Mouse (Mus musculus) heart, embryonic 15.5 days (tissue): ENCODE results near the gene Rasgef1a. TPM values are rescaled to one million over a fixed set of nuclear protein-coding genes. Genes with fewer than 3 reads are reported as not detected.

Experiments
- ATAC-seq: fragments of 200-750 bp; cut with Nextera tagmentation; replicated peaks from 2 replicates; pipeline ENCODE4 v1.8.0; 2017; ENCODE audit warnings: low read depth, moderate TSS enrichment; ENCODE audit not compliant: insufficient number of reproducible peaks, insufficient read depth, low FRiP score
- H3K27ac ChIP-seq: fragments of 300-500 bp; sonication (generic); 2 replicates; pipeline ENCODE4 v1.5.1; 2015; ENCODE audit warnings: mild to moderate bottlenecking, inconsistent platforms
- H3K27me3 ChIP-seq: fragments of 300-500 bp; sonication (generic); 2 replicates; pipeline ENCODE4 v1.6.1; 2015; ENCODE audit warnings: inconsistent platforms
- H3K36me3 ChIP-seq: fragments of 300-500 bp; sonication (generic); 2 replicates; pipeline ENCODE4 v1.6.1; 2015; ENCODE audit warnings: mild to moderate bottlenecking, inconsistent platforms
- H3K4me1 ChIP-seq: fragments of 300-500 bp; sonication (generic); replicated peaks from 2 replicates; pipeline ENCODE4 v1.6.1; 2015; ENCODE audit warnings: inconsistent platforms
- H3K4me2 ChIP-seq: fragments of 300-500 bp; sonication (generic); 2 replicates; pipeline ENCODE4 v1.6.1; 2015; ENCODE audit warnings: inconsistent platforms, mild to moderate bottlenecking, moderate library complexity
- H3K4me3 ChIP-seq: fragments of 300-500 bp; sonication (generic); 2 replicates; pipeline ENCODE4 v1.5.1; 2015; ENCODE audit warnings: mild to moderate bottlenecking, inconsistent platforms
- H3K9ac ChIP-seq: fragments of 300-500 bp; sonication (generic); 2 replicates; pipeline ENCODE4 v1.6.1; 2015; ENCODE audit warnings: mild to moderate bottlenecking, inconsistent platforms
- H3K9me3 ChIP-seq: fragments of 300-500 bp; sonication (generic); replicated peaks from 2 replicates; pipeline ENCODE4 v1.6.1; 2016; ENCODE audit warnings: inconsistent platforms
- WGBS: fragments of 180-500 bp; shearing (Covaris S2); methylation state at CpG from one replicate; pipeline ENCODE4 v1.1.7; 2015; ENCODE audit warnings: mixed read lengths; 5-methylcytosine and 5-hydroxymethylcytosine counted together
- polyA plus RNA-seq: library from polyadenylated mRNA; unstranded; fragments of >200 nt; fragmentation: Nextera tagmentation; extraction: Ambion mirVana; gene quantifications from 2 replicates; pipeline ENCODE4 v1.2.1, GENCODE M21; 2015

Rasgef1a gene
- polyA plus RNA-seq, 1 experiment from 2014 or later = 0.53 TPM

DNA sequence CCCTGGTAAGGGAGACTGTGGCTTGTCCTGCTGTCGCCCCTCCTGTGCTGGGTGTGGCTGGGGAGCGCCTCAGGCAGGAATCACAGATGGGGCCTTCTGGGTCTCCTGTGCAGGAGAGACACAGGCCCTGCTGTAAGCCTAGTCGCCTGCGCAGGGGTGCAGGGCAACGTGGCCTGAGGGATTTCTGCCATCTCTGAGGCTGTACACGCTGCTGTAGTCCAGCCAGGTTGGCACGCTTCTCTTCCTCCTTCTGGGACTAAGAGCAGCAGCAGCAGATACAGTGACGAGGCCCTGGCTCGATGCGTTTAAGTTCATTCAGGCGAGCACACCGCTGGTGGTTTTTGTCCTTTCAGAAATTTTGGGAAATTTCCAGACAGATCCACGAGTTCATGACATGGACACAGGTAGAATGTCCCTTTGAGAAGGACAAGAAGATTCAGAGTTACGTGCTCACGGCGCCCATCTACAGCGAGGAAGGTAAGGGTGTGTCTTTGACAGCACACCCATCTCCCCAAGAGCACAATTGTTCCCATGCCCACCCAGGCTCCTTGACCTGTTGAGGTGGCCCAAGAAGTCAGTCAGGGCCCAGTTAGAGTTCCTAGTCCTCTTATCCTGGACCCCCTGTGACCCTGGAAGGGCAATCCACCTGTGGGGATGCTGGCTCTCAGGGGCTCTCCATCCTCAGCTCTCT lies 77.7 kb downstream of the Rasgef1a start:
- no peak for ATAC-seq

GRCm38 (mm10) chr6:118090827-118091226 lies 79.6 kb downstream of the Rasgef1a start:
- Histone ChIP-seq H3K4me2 (no peak overlapping the region), H3K4me1 (no peaks in the 10 kb centered on the region), H3K4me3 (no peak overlapping the region), H3K27me3 (no peaks in the 10 kb centered on the region), H3K27ac (no peak overlapping the region), H3K9ac (no peak overlapping the region), H3K36me3 (no peaks in the 10 kb centered on the region), H3K9me3 (no peaks in the 10 kb centered on the region)
- WGBS = 79% methylated on average over 9 of the region's 9 CpGs
- no peak for ATAC-seq

More for the DNA sequence above, 77.7 kb downstream of the Rasgef1a start:
- H3K27ac ChIP-seq = no peak overlapping the region
- no peaks in the 10 kb centered on the region for H3K27me3 ChIP-seq
- H3K36me3 ChIP-seq = no peaks in the 10 kb centered on the region
- H3K9me3 ChIP-seq = no peaks in the 10 kb centered on the region
- H3K4me2 ChIP-seq = no peak overlapping the region
- no peak overlapping the region for H3K4me3 ChIP-seq
- no peaks in the 10 kb centered on the region for H3K4me1 ChIP-seq
- no peak overlapping the region for H3K9ac ChIP-seq
- 83% methylated on average over 17 of the region's 17 CpGs for WGBS

GRCm38 (mm10) chr6:118097765-118098365 lies 86.6 kb downstream of the Rasgef1a start:
- no peak overlapping the region for H3K4me3 ChIP-seq
- ATAC-seq = no peak
- no peak overlapping the region for H3K9ac ChIP-seq
- no peaks in the 10 kb centered on the region for H3K27me3 ChIP-seq
- no peak overlapping the region for H3K27ac ChIP-seq
- H3K4me2 ChIP-seq = no peak overlapping the region
- H3K9me3 ChIP-seq = no peaks in the 10 kb centered on the region
- H3K4me1 ChIP-seq = no peaks in the 10 kb centered on the region
- no peaks in the 10 kb centered on the region for H3K36me3 ChIP-seq
- WGBS = 65% methylated on average over 8 of the region's 8 CpGs

GRCm38 (mm10) chr6:118099311-118099802 lies 88.1 kb downstream of the Rasgef1a start:
- no peak for ATAC-seq
- WGBS = 28% methylated on average over 2 of the region's 2 CpGs
- no peaks in the 10 kb centered on the region for H3K4me1 ChIP-seq
- no peak overlapping the region for H3K4me3 ChIP-seq
- H3K36me3 ChIP-seq = no peaks in the 10 kb centered on the region
- no peaks in the 10 kb centered on the region for H3K9me3 ChIP-seq
- H3K27ac ChIP-seq = no peak overlapping the region
- no peak overlapping the region for H3K9ac ChIP-seq
- no peaks in the 10 kb centered on the region for H3K27me3 ChIP-seq
- H3K4me2 ChIP-seq = no peak overlapping the region

DNA sequence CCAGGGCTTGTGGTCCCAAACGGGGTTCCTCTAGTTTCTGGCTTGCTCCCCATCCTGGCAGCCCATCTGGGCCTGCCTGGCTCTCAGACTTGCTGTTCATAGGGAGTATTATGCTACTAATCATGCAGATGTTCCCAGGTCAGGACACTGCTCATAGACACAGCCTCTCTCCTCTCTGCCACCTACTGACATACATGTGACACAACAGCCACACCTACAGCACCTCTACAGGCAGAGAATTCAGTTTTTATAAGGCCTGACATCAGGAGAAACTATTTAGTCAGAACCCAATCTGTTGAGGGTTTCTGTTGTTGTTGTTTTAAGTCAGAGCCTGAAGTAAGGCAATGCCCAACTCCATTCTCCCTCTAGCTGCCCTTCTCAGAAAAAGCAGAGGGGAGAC lies 100.6 kb downstream of the Rasgef1a start:
- Histone ChIP-seq H3K4me2 (no peak overlapping the region), H3K4me3 (no peak overlapping the region), H3K27ac (no peak overlapping the region), H3K9ac (no peak overlapping the region), H3K9me3 (no peaks in the 10 kb centered on the region), H3K27me3 (no peaks in the 10 kb centered on the region), H3K36me3 (peaks cover 11% of the 10 kb centered on the region), H3K4me1 (no peaks in the 10 kb centered on the region)
- WGBS = 58% methylated on average over 1 of the region's 1 CpGs
- no peak for ATAC-seq

DNA sequence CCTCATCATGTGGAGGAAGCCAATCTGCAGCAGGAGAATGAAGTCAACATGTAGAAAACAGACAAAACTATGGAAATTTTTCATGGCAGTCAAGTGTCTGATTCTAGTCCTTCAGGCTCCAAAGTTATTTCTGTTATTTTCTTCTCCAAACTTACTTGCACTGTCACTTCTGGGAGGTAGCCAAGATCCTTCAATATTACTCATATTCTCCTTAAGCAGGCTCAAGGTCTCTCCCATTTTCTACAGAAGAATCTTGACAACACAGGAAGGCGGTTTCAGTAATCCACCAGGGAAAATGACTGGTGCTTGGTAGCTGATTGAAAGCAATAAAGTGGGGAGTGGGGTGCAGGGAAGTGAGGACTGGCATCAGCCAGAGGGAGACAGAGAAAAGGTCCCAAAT lies 111.5 kb downstream of the Rasgef1a start:
- 83% methylated on average over 1 of the region's 1 CpGs for WGBS
- H3K27me3 ChIP-seq = no peaks in the 10 kb centered on the region
- H3K4me3 ChIP-seq = no peak overlapping the region
- no peaks in the 10 kb centered on the region for H3K9me3 ChIP-seq
- H3K36me3 ChIP-seq = peaks cover 19% of the 10 kb centered on the region; the same call in 1 of the 2 replicates
- H3K4me1 ChIP-seq = peaks cover 9% of the 10 kb centered on the region
- H3K4me2 ChIP-seq = no peak overlapping the region
- no peak overlapping the region for H3K9ac ChIP-seq
- ATAC-seq = no peak
- no peak overlapping the region for H3K27ac ChIP-seq

- no peaks in the 10 kb centered on the region for H3K9me3 ChIP-seq
- no peak for ATAC-seq
- H3K4me1 ChIP-seq = peaks cover 20% of the 10 kb centered on the region
- no peak overlapping the region for H3K4me3 ChIP-seq
- H3K36me3 ChIP-seq = peaks cover 19% of the 10 kb centered on the region; the same call in 1 of the 2 replicates
- no peak overlapping the region for H3K4me2 ChIP-seq
- no peaks in the 10 kb centered on the region for H3K27me3 ChIP-seq
- no peak overlapping the region for H3K9ac ChIP-seq
- H3K27ac ChIP-seq = no peak overlapping the region
Measured at GRCm38 (mm10) chr6:118126577-118126976, 115.3 kb downstream of the Rasgef1a start.

DNA sequence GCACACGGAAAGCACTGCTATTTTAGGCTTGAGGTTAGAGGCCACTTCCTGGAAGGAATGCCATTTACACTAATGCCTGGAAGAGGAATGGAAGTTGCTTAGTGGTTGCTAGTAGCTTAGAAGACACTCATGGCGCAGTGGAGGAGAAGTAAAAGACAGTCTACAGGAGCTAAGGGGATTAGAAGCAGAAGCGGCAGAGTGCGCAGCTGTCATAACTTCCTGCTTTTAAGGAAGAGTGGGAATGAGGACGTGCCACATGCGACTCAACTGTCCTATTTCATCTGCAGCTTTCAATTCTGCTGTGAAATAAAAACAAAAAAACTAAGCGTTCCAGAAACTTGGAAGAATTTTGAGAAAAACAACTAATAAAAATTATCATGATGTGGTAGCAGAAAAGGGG lies 116.0 kb downstream of the Rasgef1a start:
- Histone ChIP-seq H3K9me3 (no peaks in the 10 kb centered on the region), H3K36me3 (peaks cover 16% of the 10 kb centered on the region; the same call in 1 of the 2 replicates), H3K4me1 (peaks cover 20% of the 10 kb centered on the region), H3K27ac (no peak overlapping the region; the same call in 1 of the 2 replicates), H3K4me3 (no peak overlapping the region), H3K9ac (no peak overlapping the region), H3K4me2 (no peak overlapping the region), H3K27me3 (no peaks in the 10 kb centered on the region)
- WGBS = 61% methylated on average over 7 of the region's 7 CpGs
- no peak for ATAC-seq

DNA sequence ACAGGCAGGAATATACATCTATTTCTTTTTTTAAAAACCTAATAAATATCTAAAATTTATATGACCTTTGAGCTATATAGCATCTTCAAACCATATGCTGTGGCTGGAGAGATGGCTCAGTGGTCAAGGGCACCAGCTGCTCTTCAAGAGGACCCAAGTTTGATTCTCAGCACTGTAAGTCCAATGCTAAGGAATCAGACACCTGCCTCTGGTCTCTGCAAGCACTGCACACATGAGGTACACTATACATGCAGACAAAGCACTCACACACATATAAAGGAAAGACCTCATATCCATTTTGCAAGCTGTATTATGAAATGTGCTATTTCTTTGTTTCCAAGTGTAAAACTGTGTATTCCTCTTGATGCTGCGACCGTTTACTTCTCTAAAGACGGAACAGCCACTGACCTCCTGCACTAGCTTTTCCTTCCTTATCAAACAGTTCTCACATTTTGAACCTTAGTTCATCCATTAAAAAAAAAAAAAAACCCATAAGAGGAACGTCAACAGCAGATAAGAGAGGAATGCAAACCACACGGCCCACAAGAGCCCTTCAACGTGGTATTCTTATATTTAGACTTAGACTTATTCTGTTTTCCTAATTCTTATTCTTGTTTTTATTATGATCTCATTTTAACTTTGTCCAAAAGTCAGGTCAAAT lies 116.7 kb downstream of the Rasgef1a start:
- H3K9ac ChIP-seq = no peak overlapping the region
- H3K4me3 ChIP-seq = no peak overlapping the region
- WGBS = 14% methylated on average over 6 of the region's 6 CpGs
- peaks cover 20% of the 10 kb centered on the region for H3K4me1 ChIP-seq
- no peaks in the 10 kb centered on the region for H3K9me3 ChIP-seq
- peaks cover 9% of the 10 kb centered on the region; the same call in 1 of the 2 replicates for H3K36me3 ChIP-seq
- H3K27me3 ChIP-seq = no peaks in the 10 kb centered on the region
- H3K4me2 ChIP-seq = 0 out of 2 replicates have a peak overlapping the region, but pooled peaks have one; percentile 1
- ATAC-seq = no peak
- 0 out of 2 replicates have a peak overlapping the region, but pooled peaks have one; percentile 3 for H3K27ac ChIP-seq

- H3K27me3 ChIP-seq = no peaks in the 10 kb centered on the region
- H3K4me3 ChIP-seq = no peak overlapping the region
- no peaks in the 10 kb centered on the region; the same call in 1 of the 2 replicates for H3K36me3 ChIP-seq
- no peaks in the 10 kb centered on the region for H3K9me3 ChIP-seq
- no peak overlapping the region for H3K9ac ChIP-seq
- H3K4me1 ChIP-seq = peaks cover 20% of the 10 kb centered on the region
- 0 out of 2 replicates have a peak overlapping the region, but pooled peaks have one; percentile 42 for H3K27ac ChIP-seq
- H3K4me2 ChIP-seq = no peak overlapping the region
- no peak for ATAC-seq
- WGBS = 71% methylated on average over 2 of the region's 2 CpGs
Measured at GRCm38 (mm10) chr6:118130022-118130421, 118.8 kb downstream of the Rasgef1a start.

DNA sequence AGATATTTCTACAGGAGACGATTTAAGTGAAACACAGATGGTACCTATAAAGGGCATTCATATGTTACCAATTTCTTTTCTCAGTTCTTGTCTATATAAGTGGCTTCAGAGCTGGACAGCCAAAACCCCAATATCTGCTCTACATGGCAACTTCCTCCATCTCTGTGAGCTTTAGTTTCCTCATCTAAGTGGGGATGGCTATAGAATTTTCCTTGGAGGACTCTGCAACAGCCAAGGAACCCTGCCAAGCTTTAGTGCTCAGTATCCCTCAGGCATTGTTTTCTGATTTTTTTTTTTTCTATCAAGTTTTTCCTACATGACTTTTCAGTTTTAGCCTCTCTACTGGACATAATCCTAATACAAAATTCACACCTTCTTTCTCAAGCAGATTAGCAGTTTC lies 123.2 kb downstream of the Rasgef1a start:
- H3K36me3 ChIP-seq = no peaks in the 10 kb centered on the region
- H3K9ac ChIP-seq = no peak overlapping the region
- H3K27ac ChIP-seq = no peak overlapping the region
- H3K9me3 ChIP-seq = no peaks in the 10 kb centered on the region
- 0 out of 2 replicates have a peak, but pooled peaks cover 2% of the 10 kb centered on the region for H3K4me1 ChIP-seq
- H3K4me3 ChIP-seq = no peak overlapping the region
- H3K27me3 ChIP-seq = no peaks in the 10 kb centered on the region
- H3K4me2 ChIP-seq = no peak overlapping the region
- 83% methylated on average over 1 of the region's 1 CpGs for WGBS
- no peak for ATAC-seq
